Mouse (Mus musculus) adrenal gland, postnatal 36 days (tissue): ENCODE measurements around the gene Gja5. TPM values are rescaled to one million over a fixed set of nuclear protein-coding genes. Genes with fewer than 3 reads are reported as not detected.
"Not testable (repeated sequence)": the region's sequence is repeated elsewhere in the genome, so short reads cannot be mapped to it uniquely, and the experiment has no call there.

ENCODE experiments used
- DNase-seq, 2 experiments: peaks; one replicate each; pipeline ENCODE4 v3.0.0; 2021; ENCODE audit warnings: mixed read lengths in 1 of 2
- total RNA-seq, 2 experiments: library from RNA; stranded (reverse); gene quantifications; 2 replicates each; pipeline ENCODE4 v1.2.3; 2021

Gene Gja5
- total RNA-seq, 2 experiments from 2014 or later, result 0.76 to 3.6 TPM

DNA sequence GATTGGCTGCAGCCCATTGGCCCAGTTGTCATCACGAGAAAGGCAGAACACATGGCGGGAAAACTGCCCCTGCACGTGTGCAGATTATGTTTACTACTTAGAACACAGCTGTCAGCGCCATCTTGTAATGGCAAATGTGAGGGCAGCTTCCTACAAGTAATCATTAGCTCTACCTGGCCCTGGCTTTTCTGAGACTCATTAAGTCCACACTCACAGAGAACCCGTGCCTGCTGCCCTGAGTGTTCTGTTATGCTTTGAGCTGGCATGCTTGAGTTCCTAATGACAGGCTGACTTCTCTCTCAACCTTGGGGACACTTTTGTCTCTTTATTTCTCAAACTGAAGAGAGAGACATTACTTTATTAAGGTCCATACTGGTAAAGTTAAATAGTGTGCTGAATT is 199.5 kb downstream of the Gja5 start:
- not testable (repeated sequence) for DNase-seq

DNA sequence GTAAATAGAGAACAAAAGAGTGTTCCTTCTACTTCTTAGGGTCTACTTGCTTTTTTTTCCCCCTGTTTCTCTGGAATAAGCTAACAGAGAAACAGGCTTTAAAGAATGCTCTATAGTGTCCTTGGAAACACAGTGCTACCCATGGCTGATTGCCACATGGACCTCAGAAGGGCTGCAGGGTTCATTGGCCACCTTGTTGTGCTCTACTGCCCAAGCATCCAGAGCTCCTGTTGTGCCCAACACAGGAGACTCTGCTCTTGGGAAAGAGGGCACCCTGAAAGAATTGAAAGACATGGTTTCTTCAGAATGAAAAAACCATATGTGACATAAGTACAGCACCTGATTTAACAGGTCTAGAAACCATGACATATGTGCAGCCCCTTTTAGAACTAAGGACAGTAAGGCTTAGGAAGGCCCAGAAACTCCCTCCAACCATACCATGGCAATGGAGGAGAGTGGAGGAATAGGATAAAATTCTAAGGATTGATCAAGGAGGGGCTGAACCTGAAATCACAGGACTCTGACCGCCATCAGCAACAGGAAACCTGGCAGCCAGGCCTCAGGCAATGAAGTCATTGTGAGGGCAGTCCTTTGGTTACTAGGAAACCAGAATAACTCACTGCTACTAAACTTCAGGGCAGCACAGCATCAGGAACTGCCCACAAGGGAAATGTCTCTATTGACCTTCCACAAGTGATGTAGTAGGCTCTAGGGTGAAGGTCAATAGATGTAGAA is 200.4 kb downstream of the Gja5 start:
- no peak for DNase-seq

- DNase-seq, result no peak
These were observed 213.0 kb downstream of the Gja5 start for GRCm38 (mm10) chr3:97117511-97117910.

DNA sequence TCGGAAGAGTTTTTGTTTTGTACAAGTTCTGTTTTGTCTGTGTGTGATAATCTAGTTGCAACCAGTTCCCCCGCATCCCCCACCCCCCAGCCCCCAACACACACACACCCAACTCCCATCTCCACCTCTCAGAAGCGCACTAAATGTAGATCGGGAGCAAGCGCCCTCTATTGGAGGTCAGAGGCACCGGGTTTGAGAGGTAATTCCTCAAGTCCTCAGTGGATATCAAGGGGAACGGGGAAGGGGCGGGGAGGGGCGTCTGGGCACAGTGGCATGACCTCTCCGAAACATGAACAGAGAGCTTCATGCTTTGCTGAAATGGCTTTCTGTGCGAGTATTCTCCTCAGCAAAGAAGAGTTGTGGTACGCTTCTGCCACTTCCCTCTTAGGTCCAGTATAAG is 213.8 kb downstream of the Gja5 start:
- no peak for DNase-seq

GRCm38 (mm10) chr3:97124193-97124592 is 219.7 kb downstream of the Gja5 start:
- DNase-seq, result no peak

Other genes starting within 250 kb of the Gja5 start
- 1 to 10 TPM; 1.3 to 3.9 TPM for gene Ankrd35, start 234.6 kb upstream of the Gja5 start, total RNA-seq
- 10 to 100 TPM; 24.2 to 24.4 TPM for gene Pias3, start 208.3 kb upstream of the Gja5 start, total RNA-seq
- gene Nudt17, start 196.1 kb upstream of the Gja5 start, total RNA-seq, result under 1 TPM; 0.49 to 0.66 TPM
- gene Polr3c, start 177.1 kb upstream of the Gja5 start, total RNA-seq, result 10 to 100 TPM; 24.4 to 32.0 TPM
- 10 to 100 TPM; 37.4 to 43.1 TPM for gene Rnf115, start 177.0 kb upstream of the Gja5 start, total RNA-seq
- not detected for gene Pdzk1, start 75.4 kb upstream of the Gja5 start, total RNA-seq
- gene Cd160, start 75.3 kb upstream of the Gja5 start, total RNA-seq, result under 1 TPM in 1 of 2 experiments, not detected in 1; 0.16 TPM
- 10 to 100 TPM; 34.7 to 38.5 TPM for gene Gpr89, start 653 bp downstream of the Gja5 start, total RNA-seq
- gene Gja8, start 21.3 kb downstream of the Gja5 start, total RNA-seq, result not detected